Mouse (Mus musculus): ENCODE data around the gene Gm6356. TPM values are rescaled to one million over a fixed set of nuclear protein-coding genes. Genes with fewer than 3 reads are reported as not detected.
"Not testable (repeated sequence)": the region's sequence is repeated elsewhere in the genome, so short reads cannot be mapped to it uniquely, and the experiment has no call there.

The Gm6356 gene
- total RNA-seq (2021) = not detected
- long read RNA-seq, experiment 1 = 0 reads
- long read RNA-seq, experiment 2 = 0 reads

DNA sequence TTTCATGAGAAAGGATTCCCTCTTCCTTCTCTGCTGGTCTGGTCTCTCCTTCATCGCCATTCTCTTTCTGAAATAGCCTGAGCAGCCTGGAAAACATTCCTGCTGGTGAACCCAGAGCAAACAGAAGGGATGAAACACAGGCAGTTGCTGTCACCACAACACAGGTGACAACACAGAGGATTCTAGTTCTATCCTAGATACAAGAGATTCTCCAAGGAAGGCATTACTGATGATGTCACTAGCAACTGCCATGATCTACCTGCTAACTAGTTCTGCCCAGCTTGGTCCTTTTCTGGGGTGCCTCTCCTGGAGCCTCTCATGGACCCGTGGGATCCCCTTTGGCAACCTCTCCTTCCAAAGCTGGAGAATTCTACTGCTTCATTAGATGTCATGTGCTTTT lies at the start of gene Gm6356:
TSS of gene Gm6356 (minus strand) at position 101 of the 400 bp plus-strand sequence.
- DNase-seq (ENCODE audit: low spot score in 2 of 2) = not testable (repeated sequence)

Other genes with a start within 250 kb of the Gm6356 start
- 1 to 10 TPM in 1 of 2 experiments, under 1 TPM in 1; 0.85 to 1.8 TPM for gene Gm3636, start 231.5 kb downstream of the Gm6356 start, total RNA-seq (2021)
- not detected for gene Gm8362, start 199.4 kb downstream of the Gm6356 start, total RNA-seq (2021)
- gene Gm3642, start 133.5 kb downstream of the Gm6356 start, total RNA-seq (2021) = not detected
- gene Gm3667, start 83.9 kb downstream of the Gm6356 start, total RNA-seq (2021) = under 1 TPM in 1 of 2 experiments, not detected in 1; 0.34 TPM
- gene Gm10406, start 53.6 kb upstream of the Gm6356 start, total RNA-seq (2021) = under 1 TPM in 1 of 2 experiments, not detected in 1; 0.22 TPM
- not detected for gene Gm3685, start 71.2 kb upstream of the Gm6356 start, total RNA-seq (2021)
- gene Gm3696, start 126.8 kb upstream of the Gm6356 start, total RNA-seq (2021) = under 1 TPM in 1 of 2 experiments, not detected in 1; 0.78 TPM
- not detected for gene Gm6676, start 151.6 kb upstream of the Gm6356 start, total RNA-seq (2021)
- under 1 TPM; 0.48 to 0.54 TPM for gene Gm3512, start 200.7 kb upstream of the Gm6356 start, total RNA-seq (2021)
- not detected for gene Gm16434, start 220.7 kb upstream of the Gm6356 start, total RNA-seq (2021)

Measured in adrenal gland, postnatal 4 days (tissue).